Mouse (Mus musculus): ENCODE measurements around the gene Prdm15. TPM values are rescaled to one million over a fixed set of nuclear protein-coding genes. Genes with fewer than 3 reads are reported as not detected.
A peak's percentile ranks its signal among the peaks of the same experiment; 100 is the strongest.

Prdm15 gene
- polyA plus RNA-seq, 1 experiment, result 11.0 TPM

GRCm38 (mm10) chr16:97761782-97762181, 89.9 kb downstream of the Prdm15 start:
- TF ChIP-seq CTCF (IDR thresholded peaks at IDR 0.05; ENCODE audit: insufficient read depth, low read length) (no peak), POLR2A (IDR thresholded peaks at IDR 0.05; ENCODE audit: borderline replicate concordance, extremely low read depth, low read depth, low read length) (no peak)
- H3K4me1 ChIP-seq (ENCODE audit: control insufficient read depth, insufficient read depth, low read length), result peaks cover 4% of the 10 kb centered on the region; the same call in 1 of the 2 replicates
- peak overlapping the region; percentile 41 for H3K4me3 ChIP-seq (replicated peaks; ENCODE audit: extremely low read depth, low read depth, low read length)
- 62% methylated on average over 2 of the region's 2 CpGs for WGBS
- no peak for DNase-seq

DNA sequence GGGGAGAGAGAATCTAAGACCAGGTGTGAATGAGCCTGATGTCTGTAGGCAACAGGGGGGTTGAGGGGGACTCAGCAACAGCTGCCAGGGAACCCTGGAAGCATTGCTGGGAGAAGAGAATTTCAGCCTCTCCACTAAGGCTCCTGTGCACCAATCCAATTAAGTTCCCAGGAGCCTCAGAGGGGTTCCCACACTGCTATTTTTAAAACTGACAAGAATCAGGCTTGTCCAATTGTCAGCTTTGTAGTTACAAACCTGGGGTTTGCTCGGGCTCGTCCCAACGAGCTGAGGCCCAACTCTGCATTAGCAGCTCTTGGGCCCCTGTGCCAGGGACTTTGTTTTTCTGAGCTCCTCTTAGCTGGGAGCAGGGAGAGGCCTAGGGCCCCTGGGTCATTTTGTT, 92.0 kb downstream of the Prdm15 start:
- no peak for TF ChIP-seq CTCF (IDR thresholded peaks at IDR 0.05; ENCODE audit: insufficient read depth, low read length)
- 44% methylated on average over 3 of the region's 3 CpGs for WGBS
- H3K4me3 ChIP-seq (replicated peaks; ENCODE audit: extremely low read depth, low read depth, low read length), result no peak overlapping the region
- H3K4me1 ChIP-seq (ENCODE audit: control insufficient read depth, insufficient read depth, low read length), result no peaks in the 10 kb centered on the region; the same call in 1 of the 2 replicates
- DNase-seq, result no peak

- Histone ChIP-seq H3K4me1 (ENCODE audit: control insufficient read depth, insufficient read depth, low read length) (no peaks in the 10 kb centered on the region; the same call in 1 of the 2 replicates), H3K4me3 (replicated peaks; ENCODE audit: extremely low read depth, low read depth, low read length) (no peak overlapping the region)
- TF ChIP-seq CTCF (IDR thresholded peaks at IDR 0.05; ENCODE audit: insufficient read depth, low read length) (no peak), POLR2A (IDR thresholded peaks at IDR 0.05; ENCODE audit: borderline replicate concordance, extremely low read depth, low read depth, low read length) (no peak)
- no peak for DNase-seq
- 60% methylated on average over 2 of the region's 2 CpGs for WGBS
Measured at GRCm38 (mm10) chr16:97758288-97758687, 93.4 kb downstream of the Prdm15 start.

DNA sequence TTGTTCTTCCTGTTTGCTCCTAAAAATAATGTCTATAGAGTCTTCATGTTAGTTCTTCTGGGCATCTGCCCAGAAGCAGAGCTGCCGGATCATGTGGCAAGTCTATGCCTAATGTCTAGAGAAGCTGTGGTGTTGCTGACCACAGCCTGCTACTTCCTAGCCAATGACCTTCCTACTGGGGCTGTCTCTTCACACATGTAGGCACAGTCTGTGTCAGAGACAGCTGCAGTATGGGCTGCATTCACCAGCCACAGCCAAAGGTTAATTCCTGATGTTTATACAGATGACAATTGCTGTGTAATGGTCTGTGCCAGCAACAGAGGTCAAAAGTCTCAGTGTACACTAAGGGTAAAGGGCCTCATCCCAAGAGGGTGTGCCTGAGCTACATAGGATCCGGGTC, 95.2 kb downstream of the Prdm15 start:
- no peak for DNase-seq
- no peak overlapping the region for H3K4me3 ChIP-seq (replicated peaks; ENCODE audit: extremely low read depth, low read depth, low read length)
- TF ChIP-seq CTCF (IDR thresholded peaks at IDR 0.05; ENCODE audit: insufficient read depth, low read length), result no peak
- no peak for TF ChIP-seq POLR2A (IDR thresholded peaks at IDR 0.05; ENCODE audit: borderline replicate concordance, extremely low read depth, low read depth, low read length)
- 35% methylated on average over 2 of the region's 2 CpGs for WGBS
- peaks cover 6% of the 10 kb centered on the region for H3K4me1 ChIP-seq (ENCODE audit: control insufficient read depth, insufficient read depth, low read length)

DNA sequence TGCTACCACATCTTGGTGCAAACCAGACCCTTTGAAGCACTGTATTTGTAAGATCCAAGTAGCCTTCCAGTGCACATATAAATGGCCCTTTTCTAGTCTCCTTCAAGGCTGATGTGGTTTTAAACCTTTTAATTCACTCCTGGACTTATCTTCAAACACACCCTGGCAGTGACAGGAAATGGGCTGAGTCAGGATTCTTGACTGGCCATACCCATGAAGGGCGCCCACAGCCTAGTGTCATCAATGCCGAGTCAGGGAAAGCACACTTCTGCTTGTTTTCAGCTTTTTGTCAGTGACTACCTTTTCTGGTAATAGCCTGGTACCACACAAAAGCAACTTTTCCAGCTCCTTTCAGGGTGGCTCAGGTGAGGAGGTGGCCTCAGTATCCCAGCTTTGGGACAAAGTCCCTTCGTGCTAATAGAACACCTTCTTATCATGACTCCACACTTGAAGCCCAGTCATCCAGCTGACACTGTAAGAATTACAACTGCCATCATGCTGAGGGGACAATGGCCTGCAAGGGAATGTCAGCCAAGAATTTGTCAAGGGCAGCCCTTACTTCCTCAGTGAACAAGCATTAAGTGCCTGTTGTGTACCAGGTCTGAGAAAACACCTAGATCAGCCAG, 99.2 kb downstream of the Prdm15 start:
- H3K4me3 ChIP-seq (replicated peaks; ENCODE audit: extremely low read depth, low read depth, low read length), result no peak overlapping the region
- peaks cover 9% of the 10 kb centered on the region for H3K4me1 ChIP-seq (ENCODE audit: control insufficient read depth, insufficient read depth, low read length)
- WGBS, result 32% methylated on average over 3 of the region's 3 CpGs
- no peak for DNase-seq
- no peak for TF ChIP-seq CTCF (IDR thresholded peaks at IDR 0.05; ENCODE audit: insufficient read depth, low read length)
- TF ChIP-seq POLR2A (IDR thresholded peaks at IDR 0.05; ENCODE audit: borderline replicate concordance, extremely low read depth, low read depth, low read length), result no peak

- TF ChIP-seq POLR2A (IDR thresholded peaks at IDR 0.05; ENCODE audit: borderline replicate concordance, extremely low read depth, low read depth, low read length) (no peak), CTCF (IDR thresholded peaks at IDR 0.05; ENCODE audit: insufficient read depth, low read length) (no peak)
- Histone ChIP-seq H3K4me1 (ENCODE audit: control insufficient read depth, insufficient read depth, low read length) (peaks cover 9% of the 10 kb centered on the region), H3K4me3 (replicated peaks; ENCODE audit: extremely low read depth, low read depth, low read length) (no peak overlapping the region)
- peak; percentile 74 for DNase-seq
- WGBS, result 21% methylated on average over 8 of the region's 8 CpGs
Measured at GRCm38 (mm10) chr16:97751884-97752283, 99.8 kb downstream of the Prdm15 start.

DNA sequence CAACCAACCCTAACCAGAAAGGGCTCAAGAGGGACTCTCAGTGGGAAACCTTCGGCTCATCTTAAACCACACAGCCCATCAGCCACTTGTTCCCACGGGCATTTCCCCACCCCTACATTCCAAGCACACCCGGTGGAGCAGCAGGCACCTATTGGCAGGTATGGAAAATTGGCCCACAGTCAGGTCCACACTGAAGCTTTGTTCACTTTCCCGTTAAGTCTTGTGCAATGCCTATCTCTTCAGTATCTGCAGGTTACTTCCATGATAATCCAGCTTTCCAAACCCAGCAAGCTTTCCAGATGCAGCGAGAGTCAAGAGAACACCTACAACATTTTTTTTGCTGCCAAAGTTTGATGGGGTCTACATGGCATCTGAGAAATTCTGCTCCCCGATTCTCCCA, 103.2 kb downstream of the Prdm15 start:
- TF ChIP-seq POLR2A (IDR thresholded peaks at IDR 0.05; ENCODE audit: borderline replicate concordance, extremely low read depth, low read depth, low read length) (no peak), CTCF (IDR thresholded peaks at IDR 0.05; ENCODE audit: insufficient read depth, low read length) (no peak)
- WGBS, result 69% methylated on average over 6 of the region's 6 CpGs
- Histone ChIP-seq H3K4me1 (ENCODE audit: control insufficient read depth, insufficient read depth, low read length) (peaks cover 9% of the 10 kb centered on the region), H3K4me3 (replicated peaks; ENCODE audit: extremely low read depth, low read depth, low read length) (no peak overlapping the region)
- DNase-seq, result no peak

Other genes starting within 250 kb of the Prdm15 start
- 45.1 and 56.6 TPM in 2 replicates for gene Tmprss2, start 240.7 kb downstream of the Prdm15 start, polyA plus RNA-seq (2012; rRNA removed)
- gene Ripk4, start 88.1 kb downstream of the Prdm15 start, polyA plus RNA-seq (2012; rRNA removed), result 15.5 and 16.7 TPM in 2 replicates
- gene C2cd2, start 110.7 kb upstream of the Prdm15 start, polyA plus RNA-seq (2012; rRNA removed), result 32.7 and 47.3 TPM in 2 replicates
- gene Zbtb21, start 110.8 kb upstream of the Prdm15 start, polyA plus RNA-seq (2012; rRNA removed), result 15.2 and 18.3 TPM in 2 replicates
- gene B230307C23Rik, start 145.5 kb upstream of the Prdm15 start, polyA plus RNA-seq (2012; rRNA removed), result 3.1 and 4.9 TPM in 2 replicates
- 0.63 and 1.3 TPM in 2 replicates for gene A630089N07Rik, start 230.6 kb upstream of the Prdm15 start, polyA plus RNA-seq (2012; rRNA removed)